Mouse (Mus musculus): ENCODE measurements around the gene Tekt1. TPM values are rescaled to one million over a fixed set of nuclear protein-coding genes. Genes with fewer than 3 reads are reported as not detected.

Gene Tekt1
- polyA plus RNA-seq, 1 experiment from 2014 or later, result 0.67 TPM

Small RNA genes within 50 kb of the gene (microRNA-seq; reads per million reads assigned to microRNA genes)
- not detected for gene Mir6338

Other genes with a start within 250 kb of the Tekt1 start
- gene Pitpnm3, start 226.7 kb downstream of the Tekt1 start, polyA plus RNA-seq (2015; fragmentation: Nextera tagmentation; extraction: Ambion mirVana), result 0.53 and 0.64 TPM in 2 replicates
- gene Gm43951, start 155.6 kb downstream of the Tekt1 start, polyA plus RNA-seq (2015; fragmentation: Nextera tagmentation; extraction: Ambion mirVana), result 0.19 and 0.48 TPM in 2 replicates
- gene 4933427D14Rik, start 155.0 kb downstream of the Tekt1 start, polyA plus RNA-seq (2015; fragmentation: Nextera tagmentation; extraction: Ambion mirVana), result 14.6 and 15.5 TPM in 2 replicates
- gene Txndc17, start 154.9 kb downstream of the Tekt1 start, polyA plus RNA-seq (2015; fragmentation: Nextera tagmentation; extraction: Ambion mirVana), result 229 and 231 TPM in 2 replicates
- 34.4 and 37.4 TPM in 2 replicates for gene Med31, start 146.8 kb downstream of the Tekt1 start, polyA plus RNA-seq (2015; fragmentation: Nextera tagmentation; extraction: Ambion mirVana)
- gene Slc13a5, start 95.2 kb downstream of the Tekt1 start, polyA plus RNA-seq (2015; fragmentation: Nextera tagmentation; extraction: Ambion mirVana), result 0.14 and 0.34 TPM in 2 replicates
- gene Xaf1, start 60.8 kb downstream of the Tekt1 start, polyA plus RNA-seq (2015; fragmentation: Nextera tagmentation; extraction: Ambion mirVana), result 5.3 and 6.0 TPM in 2 replicates
- gene Fbxo39, start 48.0 kb downstream of the Tekt1 start, polyA plus RNA-seq (2015; fragmentation: Nextera tagmentation; extraction: Ambion mirVana), result not detected in 2 replicates
- gene Smtnl2, start 49.3 kb upstream of the Tekt1 start, polyA plus RNA-seq (2015; fragmentation: Nextera tagmentation; extraction: Ambion mirVana), result 50.8 and 56.0 TPM in 2 replicates
- 4.7 and 4.8 TPM in 2 replicates for gene Ggt6, start 73.1 kb upstream of the Tekt1 start, polyA plus RNA-seq (2015; fragmentation: Nextera tagmentation; extraction: Ambion mirVana)
- 144 and 159 TPM in 2 replicates for gene Mybbp1a, start 78.9 kb upstream of the Tekt1 start, polyA plus RNA-seq (2015; fragmentation: Nextera tagmentation; extraction: Ambion mirVana)
- 4.2 and 6.0 TPM in 2 replicates for gene Spns2, start 127.5 kb upstream of the Tekt1 start, polyA plus RNA-seq (2015; fragmentation: Nextera tagmentation; extraction: Ambion mirVana)
- 0.61 and 0.98 TPM in 2 replicates for gene Spns3, start 188.1 kb upstream of the Tekt1 start, polyA plus RNA-seq (2015; fragmentation: Nextera tagmentation; extraction: Ambion mirVana)
- gene Ube2g1, start 244.8 kb upstream of the Tekt1 start, polyA plus RNA-seq (2015; fragmentation: Nextera tagmentation; extraction: Ambion mirVana), result 56.1 and 64.2 TPM in 2 replicates

All from stomach, embryonic 15.5 days (tissue).